Mouse (Mus musculus): ENCODE data around the gene Polr3b. TPM values are rescaled to one million over a fixed set of nuclear protein-coding genes. Genes with fewer than 3 reads are reported as not detected.

The Polr3b gene
- total RNA-seq, 1 experiment from 2014 or later, result 26.5 TPM

DNA sequence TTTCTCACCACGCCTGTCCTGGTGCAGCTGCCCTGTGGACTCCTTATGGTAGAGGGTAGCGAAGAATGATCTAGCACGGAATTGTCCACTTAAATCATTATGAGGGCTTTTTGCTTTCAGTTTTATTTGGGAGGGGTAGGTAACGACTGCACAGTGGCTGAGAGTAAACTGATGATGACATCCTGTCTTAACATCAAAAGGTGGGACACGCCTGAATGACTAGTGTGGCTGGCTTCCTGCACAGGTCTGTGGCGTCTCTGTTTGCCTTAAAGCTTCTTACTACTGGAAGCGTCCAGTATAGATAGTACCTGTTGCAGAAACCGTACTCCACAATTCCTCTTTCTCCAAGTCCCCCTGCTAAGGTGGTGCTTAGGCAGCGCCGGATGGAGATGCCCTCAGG lies 146.7 kb downstream of the Polr3b start:
- no peak for ATAC-seq (replicated peaks in 1 of 2; ENCODE audit: insufficient read depth in 1 of 2, low FRiP score in 2 of 2, low TSS enrichment in 1 of 2, low read depth in 1 of 2, poor library complexity in 2 of 2, severe bottlenecking in 2 of 2)

DNA sequence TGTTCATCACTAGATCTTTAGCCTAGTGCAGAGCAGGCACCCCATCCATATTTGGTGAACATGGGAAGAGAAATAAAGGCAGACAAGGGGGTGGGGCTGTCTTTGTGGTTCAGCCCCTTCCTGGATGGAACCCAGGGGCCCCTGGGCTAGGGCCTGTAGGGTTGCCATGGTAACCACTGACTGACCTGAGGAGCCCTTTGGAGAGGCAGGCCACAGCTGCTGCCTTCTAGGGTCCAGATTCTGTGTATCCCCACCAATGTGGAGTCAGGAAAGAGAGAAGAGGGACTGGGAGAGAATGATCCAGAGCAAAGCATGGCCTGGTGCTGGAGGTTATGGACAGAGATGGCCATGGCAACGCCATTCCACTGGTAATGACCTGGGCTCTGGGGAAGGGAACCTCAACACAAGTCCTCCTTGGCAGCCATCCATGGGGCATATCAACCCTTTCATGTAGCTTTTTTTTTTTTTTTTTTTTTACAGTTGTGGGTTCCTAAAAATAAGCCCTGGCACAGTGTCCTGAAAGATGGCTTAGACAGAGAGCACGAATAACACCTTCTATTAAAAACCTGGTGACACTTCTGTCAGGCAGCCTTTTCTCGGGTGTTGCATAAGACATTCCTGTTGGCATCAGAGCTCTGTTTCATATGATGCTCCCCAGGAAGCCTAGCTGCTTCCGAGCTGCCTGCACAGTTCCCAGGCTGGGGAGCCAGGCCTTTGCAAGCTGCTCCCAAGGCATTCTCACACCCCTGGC lies 150.5 kb downstream of the Polr3b start:
- ATAC-seq (replicated peaks in 1 of 2; ENCODE audit: insufficient read depth in 1 of 2, low FRiP score in 2 of 2, low TSS enrichment in 1 of 2, low read depth in 1 of 2, poor library complexity in 2 of 2, severe bottlenecking in 2 of 2), result no peak

DNA sequence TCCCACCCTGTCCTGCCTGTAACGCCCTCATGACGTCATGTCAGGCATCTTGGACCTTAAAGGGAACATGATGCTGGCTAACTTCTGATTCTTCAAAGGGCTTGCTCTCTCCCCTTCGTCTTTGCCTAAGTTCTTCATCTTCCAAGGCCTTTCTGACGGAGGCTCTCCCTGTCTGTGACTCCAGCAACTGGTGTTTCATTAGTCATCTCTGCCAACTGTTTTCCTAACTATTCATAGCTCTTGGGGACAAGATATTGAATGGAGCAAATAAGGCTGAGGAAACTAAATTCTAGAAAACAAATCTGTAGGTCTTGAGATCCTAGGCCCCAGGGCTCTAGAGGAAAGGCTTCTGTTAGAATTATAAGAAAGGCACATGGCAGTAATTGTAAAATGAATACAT lies 151.8 kb downstream of the Polr3b start:
- ATAC-seq (replicated peaks in 1 of 2; ENCODE audit: insufficient read depth in 1 of 2, low FRiP score in 2 of 2, low TSS enrichment in 1 of 2, low read depth in 1 of 2, poor library complexity in 2 of 2, severe bottlenecking in 2 of 2), result no peak

DNA sequence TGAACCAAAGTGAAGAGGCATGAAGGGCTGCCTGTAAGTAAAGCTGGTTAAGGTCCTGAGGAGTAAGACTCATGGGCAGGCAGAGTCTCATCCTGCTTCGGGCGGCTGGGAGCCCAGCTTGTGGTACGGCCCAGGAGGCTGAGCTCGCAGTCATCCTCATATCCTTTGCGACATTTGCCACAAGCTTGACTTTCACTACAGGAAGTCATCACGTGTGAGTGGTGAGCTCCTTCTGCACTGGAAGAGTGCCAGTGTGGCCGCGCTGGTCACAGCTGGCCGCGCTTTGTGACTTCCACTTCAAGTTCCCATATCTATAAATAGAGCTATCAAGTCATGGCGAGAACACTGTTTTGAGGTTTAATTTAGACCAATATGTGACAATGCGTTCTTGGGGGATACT lies 152.5 kb downstream of the Polr3b start:
- peak; percentile 88 to 92 for ATAC-seq (replicated peaks in 1 of 2; ENCODE audit: insufficient read depth in 1 of 2, low FRiP score in 2 of 2, low TSS enrichment in 1 of 2, low read depth in 1 of 2, poor library complexity in 2 of 2, severe bottlenecking in 2 of 2)

Other genes starting within 250 kb of the Polr3b start
- gene Nuak1, start 181.7 kb upstream of the Polr3b start, total RNA-seq (2017), result 0.40 and 1.1 TPM in 2 replicates
- gene Ckap4, start 88.2 kb upstream of the Polr3b start, total RNA-seq (2017), result 30.3 and 46.7 TPM in 2 replicates
- 21.7 and 24.8 TPM in 2 replicates for gene Tcp11l2, start 45.7 kb upstream of the Polr3b start, total RNA-seq (2017)
- gene Rfx4, start 133.8 kb downstream of the Polr3b start, total RNA-seq (2017), result not detected in 2 replicates

All from hematopoietic stem cell, adult 5-6 weeks (primary cell).